Mouse (Mus musculus): ENCODE data around the gene Pigl. TPM values are rescaled to one million over a fixed set of nuclear protein-coding genes. Genes with fewer than 3 reads are reported as not detected.

Gene Pigl
- polyA plus RNA-seq, 1 experiment from 2014 or later: 6.6 TPM

DNA sequence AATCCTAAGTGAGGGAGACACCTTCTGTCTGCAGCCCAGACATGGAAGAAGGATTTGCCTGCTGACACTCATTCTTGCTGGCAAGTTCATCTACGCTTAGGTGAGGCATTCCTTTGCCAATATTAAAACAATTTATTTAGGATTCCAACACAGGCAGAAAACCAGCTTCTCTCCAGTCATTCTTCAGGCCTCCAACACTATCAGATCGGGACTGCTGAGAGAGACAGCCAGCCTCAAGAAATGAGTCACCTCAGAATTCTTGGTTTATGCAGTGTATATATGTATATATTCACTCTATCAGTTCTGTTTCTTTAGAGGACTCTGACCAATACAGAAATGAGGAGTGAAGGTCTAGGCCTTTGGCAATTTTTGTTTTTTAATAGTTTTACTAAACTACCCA, 105.3 kb downstream of the Pigl start:
- Histone ChIP-seq H3K27me3 (ENCODE audit: control insufficient read depth, insufficient read depth, low read length) (no peaks in the 10 kb centered on the region), H3K4me3 (replicated peaks; ENCODE audit: low read depth, low read length) (no peak overlapping the region)

More for the DNA sequence above, 105.3 kb downstream of the Pigl start:
- no peak overlapping the region for H3K9ac ChIP-seq (replicated peaks; ENCODE audit: low read length)
- no peaks in the 10 kb centered on the region for H3K9me3 ChIP-seq (ENCODE audit: control insufficient read depth, low read length)
- H3K36me3 ChIP-seq (ENCODE audit: control insufficient read depth, insufficient read depth, low read length): no peaks in the 10 kb centered on the region
- ATAC-seq (ENCODE audit: low FRiP score, low TSS enrichment): no peak
- no peak overlapping the region for H3K27ac ChIP-seq (replicated peaks; ENCODE audit: low read depth, low read length)
- WGBS: 89% methylated on average over 2 of the region's 2 CpGs
- DNase-seq: no peak
- H3K4me1 ChIP-seq (ENCODE audit: control insufficient read depth, insufficient read depth, low read length): no peaks in the 10 kb centered on the region
- no peak overlapping the region for H3K4me2 ChIP-seq (ENCODE audit: low read length)

Other genes with a start within 250 kb of the Pigl start
- 2.7 and 3.1 TPM in 2 replicates for gene Adora2b, start 209.5 kb upstream of the Pigl start, polyA plus RNA-seq (2014; fragmentation: Nextera tagmentation; extraction: Ambion mirVana)
- gene Zswim7, start 177.1 kb upstream of the Pigl start, polyA plus RNA-seq (2014; fragmentation: Nextera tagmentation; extraction: Ambion mirVana): 11.3 and 13.0 TPM in 2 replicates
- gene Ttc19, start 177.0 kb upstream of the Pigl start, polyA plus RNA-seq (2014; fragmentation: Nextera tagmentation; extraction: Ambion mirVana): 31.7 and 36.2 TPM in 2 replicates
- gene Ncor1, start 81 bp downstream of the Pigl start, polyA plus RNA-seq (2014; fragmentation: Nextera tagmentation; extraction: Ambion mirVana): 170 and 211 TPM in 2 replicates
- 72.2 and 89.3 TPM in 2 replicates for gene Cenpv, start 80.8 kb downstream of the Pigl start, polyA plus RNA-seq (2014; fragmentation: Nextera tagmentation; extraction: Ambion mirVana)
- 4,878 and 5,143 TPM in 2 replicates for gene Ubb, start 92.7 kb downstream of the Pigl start, polyA plus RNA-seq (2014; fragmentation: Nextera tagmentation; extraction: Ambion mirVana)
- 26.4 and 28.0 TPM in 2 replicates for gene Trpv2, start 116.0 kb downstream of the Pigl start, polyA plus RNA-seq (2014; fragmentation: Nextera tagmentation; extraction: Ambion mirVana)
- 11.1 and 13.1 TPM in 2 replicates for gene Lrrc75a, start 190.1 kb downstream of the Pigl start, polyA plus RNA-seq (2014; fragmentation: Nextera tagmentation; extraction: Ambion mirVana)
- 21.6 TPM in 2 replicates for gene Mmgt2, start 190.2 kb downstream of the Pigl start, polyA plus RNA-seq (2014; fragmentation: Nextera tagmentation; extraction: Ambion mirVana)